Mouse (Mus musculus) adrenal gland, postnatal 14 days (tissue): ENCODE results near the gene Ugt1a6a. TPM values are rescaled to one million over a fixed set of nuclear protein-coding genes. Genes with fewer than 3 reads are reported as not detected.
A peak's percentile ranks its signal among the peaks of the same experiment; 100 is the strongest.

Experiments
- DNase-seq: peaks from one replicate; pipeline ENCODE4 v3.0.0; 2021; ENCODE audit warnings: mixed read lengths
- total RNA-seq: library from RNA; stranded (reverse); gene quantifications from 2 replicates; pipeline ENCODE4 v1.2.3, GENCODE M21; 2021

Ugt1a6a gene
- total RNA-seq, 1 experiment from 2014 or later: 12.8 TPM

DNA sequence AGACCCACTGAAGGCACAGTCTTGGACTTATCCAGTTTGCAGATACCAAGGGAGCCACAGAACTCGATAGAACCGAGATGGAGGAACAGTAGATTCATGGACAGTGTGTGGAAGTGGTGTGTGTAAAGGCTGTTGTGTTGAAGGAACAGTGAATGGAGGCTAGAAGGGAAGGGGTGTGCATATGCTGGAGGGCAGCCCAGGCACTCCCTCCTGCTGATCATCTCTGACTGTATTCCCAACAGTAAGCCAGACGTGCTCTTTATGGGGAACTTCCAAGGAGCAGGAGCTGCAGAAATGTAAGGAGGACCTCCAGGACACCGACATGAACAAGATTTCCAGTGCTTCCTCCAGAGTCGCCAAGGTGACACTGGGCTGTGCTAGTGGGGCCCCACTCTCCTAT, 115.4 kb downstream of the Ugt1a6a start:
- no peak for DNase-seq

DNA sequence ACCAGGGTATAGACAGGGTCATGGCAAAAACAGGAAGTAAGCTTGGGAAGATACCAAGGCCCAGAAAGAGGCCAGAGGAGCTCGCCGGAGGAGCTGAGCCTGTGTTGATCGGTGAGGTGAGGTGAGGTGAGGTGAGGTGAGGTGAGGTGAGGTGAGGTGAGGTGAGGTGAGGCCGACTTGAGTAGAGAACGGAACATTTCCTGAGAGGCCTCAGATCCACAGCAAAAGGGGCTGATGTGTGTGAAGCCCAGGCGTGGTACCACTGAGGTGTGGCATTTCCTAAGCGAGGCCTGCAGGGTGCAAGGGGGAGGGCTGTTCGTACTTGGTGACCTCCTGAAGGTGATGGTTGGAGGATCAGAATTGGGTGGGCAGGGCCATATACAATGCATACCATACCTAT, 118.5 kb downstream of the Ugt1a6a start:
- no peak for DNase-seq

- DNase-seq: no peak
Observed at GRCm38 (mm10) chr1:88253540-88253939, 118.9 kb downstream of the Ugt1a6a start.

DNA sequence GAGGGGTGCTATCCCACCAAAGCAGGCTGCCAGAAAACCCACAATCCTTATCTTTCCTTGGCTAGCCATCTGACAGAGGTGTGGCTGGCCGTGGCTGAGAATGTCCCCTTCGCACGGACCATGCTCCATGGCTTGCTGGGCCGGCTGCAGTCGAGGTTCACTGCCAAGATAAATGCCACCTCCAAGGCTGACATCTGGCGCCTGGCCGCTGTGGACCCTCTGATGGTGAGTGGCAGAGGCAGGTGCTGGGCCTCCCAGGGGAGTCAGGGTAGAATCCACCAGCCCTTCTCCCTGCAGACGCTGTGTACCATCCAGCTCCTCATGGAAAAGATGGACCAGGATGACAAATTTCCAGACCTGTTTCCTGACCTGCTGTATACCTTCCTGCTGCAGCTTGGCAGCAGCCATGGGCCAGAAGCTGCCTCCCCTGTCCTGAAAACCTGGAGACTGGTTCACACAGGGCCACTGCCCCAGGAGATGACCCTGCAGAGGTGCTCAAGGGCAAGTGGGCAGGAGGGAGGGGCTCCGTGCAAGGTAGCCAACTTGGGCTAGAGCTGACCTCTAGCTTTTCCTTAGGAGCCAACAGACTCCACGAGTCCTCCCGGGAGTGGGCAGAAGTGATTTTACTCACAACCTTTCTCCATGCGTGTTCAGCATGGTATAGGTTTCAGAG, 120.3 kb downstream of the Ugt1a6a start:
- DNase-seq: no peak

- DNase-seq: no peak
Observed at GRCm38 (mm10) chr1:88255466-88255857, 120.9 kb downstream of the Ugt1a6a start.

DNA sequence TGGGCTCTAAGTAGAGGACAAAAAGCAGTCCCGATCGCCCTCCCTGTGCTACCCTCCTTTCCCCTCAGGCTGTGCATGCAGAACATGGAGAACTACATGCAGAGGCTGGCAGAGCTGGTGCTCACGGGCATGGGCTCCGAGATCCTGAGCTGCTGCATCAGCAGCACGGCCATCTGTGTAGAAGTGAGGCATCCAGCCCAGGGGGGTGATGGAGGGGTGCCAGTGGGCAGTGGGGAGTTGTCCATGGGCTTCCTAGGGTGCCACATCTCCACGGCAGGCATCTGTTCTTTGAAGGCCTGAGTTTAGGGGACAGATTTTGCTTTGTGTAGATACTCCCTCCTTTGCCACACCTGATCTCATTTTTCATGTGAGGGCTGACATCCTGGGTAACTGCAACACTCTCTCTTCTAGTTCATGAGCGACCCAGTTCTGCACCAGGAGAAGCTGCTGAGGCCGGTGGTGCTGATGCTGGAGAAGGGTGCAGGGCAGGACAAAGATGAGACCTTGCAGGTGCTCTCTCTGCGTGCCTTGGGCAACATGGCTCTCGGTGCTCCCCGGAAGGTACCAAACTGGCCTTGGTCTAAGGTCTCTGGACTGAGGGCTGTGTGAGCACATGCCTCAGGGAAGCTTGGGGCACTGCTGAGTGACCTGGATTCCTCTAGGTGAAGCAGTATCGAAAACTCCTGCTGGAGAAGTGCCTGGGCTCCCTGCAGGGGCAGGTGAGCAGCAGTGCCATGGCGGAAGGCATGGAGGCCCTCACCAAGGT, 121.6 kb downstream of the Ugt1a6a start:
- DNase-seq: no peak

DNA sequence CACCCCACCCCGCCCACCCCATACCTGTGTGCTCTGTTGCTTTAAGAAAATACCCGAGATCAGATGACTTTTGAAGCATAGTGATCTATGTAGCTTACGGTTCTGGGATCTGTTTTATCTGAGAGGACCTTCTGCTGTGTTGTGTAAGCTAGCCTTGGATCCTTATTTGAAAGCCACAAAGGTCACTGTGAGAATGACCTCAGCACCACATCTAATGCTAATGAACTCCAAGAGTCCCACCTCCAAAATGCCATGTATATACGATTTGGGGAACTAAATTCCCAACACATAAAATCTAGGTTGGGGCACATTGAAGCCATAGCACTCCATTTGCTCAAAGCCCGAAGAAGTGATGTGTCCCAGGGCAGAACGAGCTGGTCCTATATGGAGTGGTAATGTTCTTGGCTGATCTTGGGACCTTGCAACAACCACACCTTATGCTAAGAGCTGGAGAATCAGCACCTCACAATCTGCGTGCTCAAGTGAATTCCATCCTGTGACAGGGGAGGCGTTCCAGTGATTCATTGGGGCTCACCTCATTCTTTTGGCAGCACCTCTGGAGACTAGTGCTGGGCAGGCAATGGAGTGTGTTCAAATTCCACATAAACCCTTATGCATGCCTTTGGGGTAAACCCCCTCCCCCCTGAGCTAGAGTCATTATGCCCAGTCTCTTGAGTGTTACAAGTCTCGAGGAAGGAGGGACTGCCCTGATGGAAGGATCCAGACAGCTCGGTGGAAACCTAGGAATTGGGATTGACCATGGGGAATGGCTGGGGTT, 122.5 kb downstream of the Ugt1a6a start:
- DNase-seq: no peak

DNA sequence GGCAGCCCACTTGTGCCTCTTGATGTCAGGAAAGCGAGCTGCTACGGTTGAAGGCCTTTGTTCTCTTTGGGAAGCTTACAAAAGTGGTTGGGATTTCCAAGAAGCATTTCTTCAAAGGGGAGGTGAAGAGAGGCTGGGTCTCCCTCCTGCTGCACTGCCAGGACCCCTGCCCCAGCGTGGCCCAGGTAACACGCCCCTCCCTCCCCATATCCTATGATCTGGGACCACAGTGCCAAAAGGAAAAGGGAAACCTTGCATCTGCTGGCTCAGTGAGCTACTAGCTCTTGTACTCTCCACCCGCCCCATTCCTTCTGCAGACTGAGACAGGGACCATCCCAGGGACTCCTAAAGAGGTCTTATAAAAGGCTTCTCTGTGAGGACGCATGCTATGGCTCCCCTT, 123.1 kb downstream of the Ugt1a6a start:
- no peak for DNase-seq

DNA sequence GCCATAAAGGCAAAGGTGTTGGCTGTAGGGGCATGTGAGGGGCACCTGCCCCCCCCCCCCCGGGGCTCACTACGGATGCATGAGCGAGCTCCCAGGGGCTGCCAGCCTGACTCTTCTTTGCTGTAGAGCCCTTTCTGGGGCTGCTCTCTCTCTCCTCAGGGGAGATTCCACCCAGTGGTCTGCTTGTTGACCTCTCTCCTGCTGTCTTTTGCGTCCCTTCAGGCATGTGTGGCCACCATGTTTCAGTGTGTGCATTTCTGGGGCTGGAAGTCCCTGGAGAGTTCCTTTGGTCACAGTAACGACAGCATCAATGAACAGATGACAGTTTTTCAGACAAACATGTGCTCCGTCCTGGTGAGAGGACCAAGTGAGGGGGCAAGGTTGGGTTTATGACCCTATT, 123.8 kb downstream of the Ugt1a6a start:
- DNase-seq: no peak

DNA sequence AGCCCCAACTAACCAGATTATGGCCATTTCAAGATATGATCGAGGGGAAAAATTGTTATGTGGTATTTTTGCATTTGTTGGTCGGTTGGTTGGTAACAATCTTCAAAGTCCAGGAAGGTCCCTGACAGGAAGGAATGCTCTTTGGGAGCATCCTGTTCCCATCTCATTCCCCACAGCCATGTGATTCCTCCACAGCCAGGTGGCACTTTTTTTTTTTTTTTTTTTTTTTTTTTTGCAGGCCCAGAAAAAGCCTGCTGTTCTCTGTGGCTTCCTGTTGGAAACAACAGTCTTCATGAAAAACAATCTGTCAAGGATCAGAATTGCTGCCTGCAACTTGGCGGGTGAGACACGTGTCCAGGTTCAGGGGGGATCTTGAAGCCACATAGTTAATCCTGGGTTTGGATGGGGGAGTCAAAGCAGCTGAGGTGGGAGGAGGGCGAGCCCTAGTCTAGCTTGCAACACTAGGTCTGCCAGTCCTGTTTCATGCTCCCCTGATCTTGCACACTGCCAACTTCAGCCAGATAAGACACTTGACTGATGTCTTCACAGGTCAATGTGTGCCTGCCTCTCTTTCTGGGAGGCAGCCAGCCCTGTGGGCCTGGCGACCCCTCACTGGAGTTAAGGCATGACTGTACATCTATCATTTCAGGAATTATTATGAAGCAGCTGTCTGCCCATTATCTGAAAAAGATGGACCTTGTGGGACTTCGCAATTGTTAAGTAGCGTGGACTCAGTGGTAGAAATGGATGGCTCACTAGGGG, 124.5 kb downstream of the Ugt1a6a start:
- DNase-seq: peak; percentile 64

- no peak for DNase-seq
Observed at GRCm38 (mm10) chr1:88259643-88260024, 125.0 kb downstream of the Ugt1a6a start.

GRCm38 (mm10) chr1:88260114-88260513, 125.5 kb downstream of the Ugt1a6a start:
- peak; percentile 69 for DNase-seq

- DNase-seq: no peak
Observed at GRCm38 (mm10) chr1:88260604-88261377, 126.2 kb downstream of the Ugt1a6a start.

GRCm38 (mm10) chr1:88261706-88262105, 127.1 kb downstream of the Ugt1a6a start:
- no peak for DNase-seq

DNA sequence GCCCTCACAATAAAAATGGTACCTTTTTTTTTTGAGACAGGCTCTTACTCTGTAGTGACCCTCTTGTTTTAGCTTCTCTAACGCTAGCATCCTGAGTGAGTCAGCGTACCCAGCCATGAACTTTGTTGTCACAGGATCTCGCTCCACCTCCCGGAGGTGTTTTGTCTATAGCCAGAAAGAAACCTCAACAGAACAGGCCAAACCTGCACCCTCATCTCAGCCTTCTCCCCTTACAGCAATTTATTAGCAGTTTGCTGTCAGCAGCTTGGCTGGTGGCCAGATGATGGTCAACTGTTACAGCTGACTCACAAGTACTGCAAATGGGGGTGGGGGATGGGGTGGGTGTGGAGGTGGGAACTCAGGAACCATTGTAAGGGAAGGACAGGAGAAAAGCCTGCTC, 127.6 kb downstream of the Ugt1a6a start:
- DNase-seq: peak; percentile 93

- DNase-seq: no peak
Observed at GRCm38 (mm10) chr1:88262961-88263360, 128.4 kb downstream of the Ugt1a6a start.

- no peak for DNase-seq
Observed at GRCm38 (mm10) chr1:88263778-88264177, 129.2 kb downstream of the Ugt1a6a start.

DNA sequence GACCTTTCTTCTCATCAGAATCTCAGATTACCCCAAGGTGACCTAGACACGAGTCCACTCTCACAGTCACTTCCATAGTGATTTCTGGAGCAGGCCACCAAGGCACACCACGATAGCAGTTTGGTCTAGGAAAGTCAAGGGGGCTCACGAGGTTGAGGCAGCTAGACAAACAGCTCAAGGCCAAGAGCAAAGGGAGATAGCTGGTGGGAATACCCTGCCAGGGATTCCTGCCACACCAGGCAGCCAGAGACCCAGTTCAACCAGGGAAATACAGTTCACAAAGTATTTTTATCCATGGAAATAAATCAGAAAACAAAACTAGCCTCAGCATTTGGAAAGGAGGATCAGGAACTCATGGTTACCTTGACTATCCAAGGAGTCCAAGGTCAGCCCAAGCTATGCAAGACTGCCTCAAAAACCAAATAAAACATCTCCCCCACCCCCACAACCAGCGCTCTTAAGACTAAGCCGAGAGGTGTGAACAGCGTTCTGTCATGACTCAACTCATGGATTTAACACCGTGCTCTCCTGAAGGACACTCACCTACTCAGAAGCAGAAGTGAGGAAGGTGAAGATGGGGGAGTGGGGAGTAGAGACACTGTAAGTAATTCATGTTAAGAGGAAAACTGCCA, 129.7 kb downstream of the Ugt1a6a start:
- peak; percentile 67 for DNase-seq

- peak; percentile 74 for DNase-seq
Observed at GRCm38 (mm10) chr1:88264869-88265240, 130.2 kb downstream of the Ugt1a6a start.

DNA sequence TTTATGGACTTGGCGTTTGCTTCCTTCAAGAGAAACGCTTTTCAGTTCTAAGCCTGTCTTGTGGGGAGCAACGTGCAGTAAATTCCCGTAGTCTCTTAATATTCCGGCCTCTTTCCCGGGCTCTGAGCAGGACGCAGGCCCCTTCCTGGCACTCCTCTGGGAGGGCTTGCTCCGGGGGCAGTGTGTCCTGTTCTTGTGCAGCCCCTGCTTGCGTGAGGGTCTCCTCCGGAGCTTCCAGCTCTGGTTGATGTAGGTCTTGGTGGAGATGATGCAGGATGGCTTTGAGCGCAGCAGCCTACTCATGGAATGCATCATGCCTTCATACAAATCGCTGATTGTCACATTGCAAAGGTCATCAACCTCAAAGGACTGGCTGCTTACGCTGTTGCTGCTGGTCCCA, 131.5 kb downstream of the Ugt1a6a start:
- no peak for DNase-seq

GRCm38 (mm10) chr1:88267489-88267888, 132.9 kb downstream of the Ugt1a6a start:
- DNase-seq: no peak
